Mouse (Mus musculus): Measurements from ENCODE around the gene Tnfaip2.

Gene Tnfaip2

GRCm38 (mm10) chr12:111434745-111435327, 7.4 kb upstream of the Tnfaip2 start:
- TF ChIP-seq GATA4 (IDR thresholded peaks at IDR 0.05; ENCODE audit: insufficient replicate concordance, low read length), result no peak; the same call in 1 of the 2 replicates

GRCm38 (mm10) chr12:111436170-111436569, 6.1 kb upstream of the Tnfaip2 start:
- TF ChIP-seq GATA4 (IDR thresholded peaks at IDR 0.05; ENCODE audit: insufficient replicate concordance, low read length), result no peak

- TF ChIP-seq GATA4 (IDR thresholded peaks at IDR 0.05; ENCODE audit: insufficient replicate concordance, low read length), result no peak
These were observed 5.6 kb upstream of the Tnfaip2 start for GRCm38 (mm10) chr12:111436640-111437039.

GRCm38 (mm10) chr12:111437222-111437900, 4.9 kb upstream of the Tnfaip2 start:
- no peak for TF ChIP-seq GATA4 (IDR thresholded peaks at IDR 0.05; ENCODE audit: insufficient replicate concordance, low read length)

GRCm38 (mm10) chr12:111438850-111439249, 3.4 kb upstream of the Tnfaip2 start:
- TF ChIP-seq GATA4 (IDR thresholded peaks at IDR 0.05; ENCODE audit: insufficient replicate concordance, low read length), result no peak

GRCm38 (mm10) chr12:111440701-111441373, 1.4 kb upstream of the Tnfaip2 start:
- peak; percentile 96 for TF ChIP-seq GATA4 (IDR thresholded peaks at IDR 0.05; ENCODE audit: insufficient replicate concordance, low read length)

- TF ChIP-seq GATA4 (IDR thresholded peaks at IDR 0.05; ENCODE audit: insufficient replicate concordance, low read length), result no peak
These were observed 746 bp upstream of the Tnfaip2 start for GRCm38 (mm10) chr12:111441523-111441922.

GRCm38 (mm10) chr12:111443011-111443870, 972 bp downstream of the Tnfaip2 start:
- TF ChIP-seq GATA4 (IDR thresholded peaks at IDR 0.05; ENCODE audit: insufficient replicate concordance, low read length), result no peak

- TF ChIP-seq GATA4 (IDR thresholded peaks at IDR 0.05; ENCODE audit: insufficient replicate concordance, low read length), result no peak
These were observed 1.9 kb downstream of the Tnfaip2 start for GRCm38 (mm10) chr12:111443921-111444831.

- no peak for TF ChIP-seq GATA4 (IDR thresholded peaks at IDR 0.05; ENCODE audit: insufficient replicate concordance, low read length)
These were observed 3.1 kb downstream of the Tnfaip2 start for GRCm38 (mm10) chr12:111445161-111445889.

GRCm38 (mm10) chr12:111445890-111446613, 3.8 kb downstream of the Tnfaip2 start:
- no peak for TF ChIP-seq GATA4 (IDR thresholded peaks at IDR 0.05; ENCODE audit: insufficient replicate concordance, low read length)

GRCm38 (mm10) chr12:111446745-111447144, 4.5 kb downstream of the Tnfaip2 start:
- no peak for TF ChIP-seq GATA4 (IDR thresholded peaks at IDR 0.05; ENCODE audit: insufficient replicate concordance, low read length)

- TF ChIP-seq GATA4 (IDR thresholded peaks at IDR 0.05; ENCODE audit: insufficient replicate concordance, low read length), result no peak
These were observed 5.1 kb downstream of the Tnfaip2 start for GRCm38 (mm10) chr12:111447350-111447749.

All from liver, adult (tissue).